Comparison of ENCODE assay signal across 16 mouse cellular contexts in genomic region chr12:85108643-85109042, GRCm38 (mm10).
"Had no signal": no experiment of that assay in that cellular context is flagged by ENCODE, and none has a peak within 500 bp of the region (broad histone marks: within the 10 kb centered on the region; RNA-seq: fewer than 3 reads in every experiment).

No protein-coding gene starts in this region.

- H3K36me3 ChIP-seq: intestine, embryonic 15.5 days; limb, embryonic 15.5 days; midbrain, embryonic 15.5 days; neural tube, embryonic 13.5 days; stomach, embryonic 15.5 days had no signal

- H3K9ac ChIP-seq: intestine, embryonic 15.5 days; kidney, embryonic 15.5 days; limb, embryonic 15.5 days; lung, embryonic 14.5 days; midbrain, embryonic 15.5 days; neural tube, embryonic 13.5 days; stomach, embryonic 15.5 days had no signal

- H3K9me3 ChIP-seq: intestine, embryonic 15.5 days; kidney, embryonic 15.5 days; limb, embryonic 15.5 days; midbrain, embryonic 15.5 days; neural tube, embryonic 13.5 days; stomach, embryonic 15.5 days had no signal

- H3K27ac ChIP-seq: intestine, embryonic 15.5 days; kidney, embryonic 15.5 days; liver, embryonic 14.5 days; midbrain, embryonic 15.5 days; neural tube, embryonic 13.5 days; stomach, embryonic 15.5 days had no signal

- H3K27me3 ChIP-seq: intestine, embryonic 15.5 days; kidney, embryonic 15.5 days; limb, embryonic 15.5 days; midbrain, embryonic 15.5 days; neural tube, embryonic 13.5 days; stomach, embryonic 15.5 days had no signal

- H3K4me3 ChIP-seq: intestine, embryonic 15.5 days; kidney, embryonic 15.5 days; limb, embryonic 15.5 days; midbrain, embryonic 15.5 days; neural tube, embryonic 13.5 days; stomach, embryonic 15.5 days had no signal

- DNase-seq: kidney, adult 18-20 months; kidney, postnatal 14 days; layer of hippocampus, postnatal 36 days; lung, embryonic 14.5 days; lung, postnatal 10 days; lung, postnatal 4 days; right cerebral cortex, postnatal 14 days; thymus, adult 2 months; thymus, postnatal 36 days had no signal

- ATAC-seq: intestine, embryonic 15.5 days; midbrain, embryonic 15.5 days had no signal

- H3K4me2 ChIP-seq: intestine, embryonic 15.5 days; limb, embryonic 15.5 days; lung, embryonic 14.5 days; midbrain, embryonic 15.5 days; neural tube, embryonic 13.5 days; stomach, embryonic 15.5 days had no signal
